Mouse (Mus musculus) bone marrow, adult 2 months (tissue): ENCODE results near the gene Gm32742.

Source experiments
- CTCF ChIP-seq: fragments of 200-500 bp; IDR thresholded peaks from 2 replicates; pipeline ENCODE4 v1.5.1; 2011; ENCODE audit warnings: low read length, control low read depth; ENCODE audit not compliant: control insufficient read depth, insufficient read depth
- POLR2A ChIP-seq: fragments of 200-500 bp; IDR thresholded peaks from 2 replicates; pipeline ENCODE4 v1.6.1; 2011; ENCODE audit warnings: low read depth, mild to moderate bottlenecking, control low read depth, low read length, borderline replicate concordance; ENCODE audit not compliant: control insufficient read depth

DNA sequence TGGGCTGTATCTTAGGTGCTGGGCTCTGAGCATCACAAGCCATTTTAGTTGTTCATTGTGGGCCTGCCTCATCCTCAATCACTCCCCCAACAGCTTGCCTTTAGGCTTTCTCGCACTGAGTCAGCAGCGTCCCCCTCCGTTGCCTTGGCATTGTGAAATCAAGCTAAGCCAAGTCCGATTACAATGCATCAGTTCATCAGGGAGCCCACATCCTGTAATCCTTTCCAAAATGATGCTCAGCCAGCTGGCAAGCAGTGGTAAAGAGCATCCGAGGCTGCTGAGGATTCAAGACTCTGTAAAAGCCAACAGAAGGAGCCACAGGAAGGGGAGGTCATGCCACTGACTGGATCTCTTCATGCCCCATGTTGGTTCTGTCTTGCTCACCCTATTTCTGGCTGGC, 15.3 kb upstream of the Gm32742 start:
- TF ChIP-seq POLR2A (no peak), CTCF (no peak)
